Mouse (Mus musculus): ENCODE data around the gene Tmem258.

GRCm38 (mm10) chr19:10239419-10239818, 35.6 kb downstream of the Tmem258 start:
- no peak for TF ChIP-seq CTCF (IDR thresholded peaks at IDR 0.05; ENCODE audit: low read depth, low read length)
- no peak for TF ChIP-seq POLR2A (IDR thresholded peaks at IDR 0.05; ENCODE audit: extremely low read depth, insufficient read depth, low read length)

All from liver, adult 2 months (tissue).